Mouse (Mus musculus) adrenal gland, postnatal 14 days (tissue): Measurements from ENCODE around the gene Prnd. TPM values are rescaled to one million over a fixed set of nuclear protein-coding genes. Genes with fewer than 3 reads are reported as not detected.

Experiments
- DNase-seq: peaks from one replicate; pipeline ENCODE4 v3.0.0; 2021; ENCODE audit warnings: mixed read lengths
- total RNA-seq: library from RNA; stranded (reverse); gene quantifications from 2 replicates; pipeline ENCODE4 v1.2.3, GENCODE M21; 2021

The Prnd gene
- total RNA-seq, 1 experiment from 2014 or later = 2.8 TPM

GRCm38 (mm10) chr2:131939404-131940111 is 11.1 kb upstream of the Prnd start:
- peak; percentile 75 for DNase-seq

GRCm38 (mm10) chr2:131940506-131940905 is 10.2 kb upstream of the Prnd start:
- no peak for DNase-seq

- DNase-seq = no peak
Measured at GRCm38 (mm10) chr2:131941501-131941900, 9.2 kb upstream of the Prnd start.

- DNase-seq = no peak
Measured at GRCm38 (mm10) chr2:131944370-131944769, 6.3 kb upstream of the Prnd start.

- no peak for DNase-seq
Measured at GRCm38 (mm10) chr2:131945225-131945624, 5.4 kb upstream of the Prnd start.

GRCm38 (mm10) chr2:131945765-131946164 is 4.9 kb upstream of the Prnd start:
- no peak for DNase-seq

GRCm38 (mm10) chr2:131946351-131946750 is 4.3 kb upstream of the Prnd start:
- no peak for DNase-seq

- no peak for DNase-seq
Measured at GRCm38 (mm10) chr2:131948156-131948555, 2.5 kb upstream of the Prnd start.

GRCm38 (mm10) chr2:131948916-131949639 is 1.6 kb upstream of the Prnd start:
- DNase-seq = no peak

- DNase-seq = peak; percentile 64
Measured at GRCm38 (mm10) chr2:131949767-131950597, 679 bp upstream of the Prnd start.

- DNase-seq = no peak
Measured at GRCm38 (mm10) chr2:131952456-131952855, 1.8 kb downstream of the Prnd start.

GRCm38 (mm10) chr2:131952961-131953538 is 2.4 kb downstream of the Prnd start:
- peak; percentile 52 for DNase-seq

- no peak for DNase-seq
Measured at GRCm38 (mm10) chr2:131953711-131954110, 3.0 kb downstream of the Prnd start.

GRCm38 (mm10) chr2:131954835-131955234 is 4.2 kb downstream of the Prnd start:
- peak; percentile 63 for DNase-seq

GRCm38 (mm10) chr2:131955264-131955663 is 4.6 kb downstream of the Prnd start:
- DNase-seq = peak; percentile 61

- no peak for DNase-seq
Measured at GRCm38 (mm10) chr2:131956336-131957256, 5.9 kb downstream of the Prnd start.

GRCm38 (mm10) chr2:131957731-131958222 is 7.1 kb downstream of the Prnd start:
- DNase-seq = peak; percentile 39

- no peak for DNase-seq
Measured at GRCm38 (mm10) chr2:131961671-131962070, 11.0 kb downstream of the Prnd start.

- no peak for DNase-seq
Measured at GRCm38 (mm10) chr2:131970597-131970996, 19.9 kb downstream of the Prnd start.

GRCm38 (mm10) chr2:131971098-131971497 is 20.4 kb downstream of the Prnd start:
- DNase-seq = no peak

- DNase-seq = no peak
Measured at GRCm38 (mm10) chr2:131976663-131977062, 26.0 kb downstream of the Prnd start.
